Mouse (Mus musculus): ENCODE measurements around the gene Cdyl. TPM values are rescaled to one million over a fixed set of nuclear protein-coding genes. Genes with fewer than 3 reads are reported as not detected.

Gene Cdyl
- total RNA-seq, 4 experiments from 2014 or later: 8.0 to 9.7 (median 9.2) TPM

DNA sequence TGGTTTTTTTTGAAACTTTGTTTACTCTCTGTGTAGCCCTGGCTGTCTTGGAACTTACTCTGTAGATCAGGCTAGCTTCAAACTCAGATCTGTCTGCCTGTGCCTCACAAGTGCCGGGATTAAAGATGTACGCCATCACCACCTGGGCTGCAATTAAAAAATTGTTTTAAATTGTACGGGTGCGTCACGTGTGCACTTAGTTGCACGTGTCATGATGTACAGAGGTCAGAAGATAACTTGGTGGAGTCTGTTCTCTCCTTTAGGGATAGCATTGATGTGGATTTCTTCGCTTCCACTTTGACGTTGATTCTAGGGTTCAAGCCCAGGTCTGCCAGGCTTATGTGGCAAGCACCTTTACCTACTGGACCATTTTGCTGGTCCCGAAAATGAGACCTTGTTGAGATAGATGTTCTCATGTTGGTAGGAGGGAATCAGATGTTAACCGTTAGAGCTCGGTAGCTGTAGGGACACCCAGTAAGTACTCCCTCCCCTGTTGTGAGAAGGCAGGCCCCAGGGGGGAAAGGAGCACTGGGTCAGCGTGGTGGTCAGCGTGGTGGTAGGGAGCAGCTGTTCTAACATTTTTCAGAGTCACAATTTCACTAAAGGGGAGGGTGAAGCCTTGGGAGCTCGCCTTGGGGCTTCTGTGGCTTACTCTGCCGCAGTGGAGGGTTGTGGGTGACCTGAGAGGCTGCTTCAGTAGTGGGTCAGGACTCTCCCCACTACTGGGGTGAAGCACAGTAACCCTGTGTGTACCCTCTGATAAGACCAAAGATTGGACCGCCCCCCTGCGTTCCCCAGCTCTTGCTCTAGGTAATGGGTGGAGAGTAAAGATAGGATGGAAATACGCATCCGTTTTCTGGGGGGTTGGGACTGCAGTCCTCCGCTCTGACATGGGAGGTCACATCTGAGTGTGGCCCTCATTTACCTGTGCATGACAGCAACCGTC is 97.0 kb downstream of the Cdyl start:
- DNase-seq (ENCODE audit: low spot score): no peak

DNA sequence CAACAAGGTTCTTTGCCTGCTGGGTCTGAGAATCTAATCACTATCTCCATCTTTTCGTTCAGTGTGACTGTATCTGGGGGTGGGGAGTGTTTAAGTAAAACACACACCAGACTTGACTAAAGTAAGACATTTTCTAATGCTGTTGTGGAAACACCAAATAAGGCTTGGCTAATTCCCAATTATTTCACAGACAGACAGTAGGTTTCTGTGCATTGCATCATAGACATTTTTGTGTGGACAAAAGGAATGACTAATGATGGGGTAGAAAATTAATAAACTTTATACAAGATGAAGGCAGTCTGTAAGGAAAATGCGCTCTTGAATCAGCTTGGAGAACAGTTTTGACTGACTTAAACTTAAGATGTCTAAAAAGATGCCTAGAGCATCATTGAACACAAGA is 100.7 kb downstream of the Cdyl start:
- DNase-seq (ENCODE audit: low spot score): no peak

GRCm38 (mm10) chr13:35764559-35764958 is 104.9 kb downstream of the Cdyl start:
- no peak for DNase-seq (ENCODE audit: low spot score)

- no peak for DNase-seq (ENCODE audit: low spot score)
These were observed 106.2 kb downstream of the Cdyl start for GRCm38 (mm10) chr13:35765817-35766216.

GRCm38 (mm10) chr13:35769673-35770072 is 110.0 kb downstream of the Cdyl start:
- no peak for DNase-seq (ENCODE audit: low spot score)

DNA sequence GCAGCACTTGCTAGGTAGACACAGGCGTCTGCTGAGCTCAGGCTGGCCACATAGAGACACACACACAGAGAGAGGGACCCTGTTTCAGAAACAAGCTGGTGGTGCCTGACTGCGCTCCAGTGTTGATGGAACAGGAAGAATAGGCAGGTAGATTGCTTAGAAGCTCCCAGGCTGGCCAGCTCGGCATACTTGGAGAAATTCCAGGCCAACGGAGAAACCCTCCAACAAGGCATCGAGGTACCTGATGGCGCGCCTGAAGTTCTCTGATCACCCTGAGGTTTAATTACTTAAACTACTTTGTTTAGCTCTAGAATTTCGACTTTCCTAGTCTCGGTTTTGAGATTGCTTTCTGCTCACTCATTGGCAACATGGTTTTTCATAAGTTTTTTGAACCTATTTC is 110.8 kb downstream of the Cdyl start:
- no peak for DNase-seq (ENCODE audit: low spot score)

GRCm38 (mm10) chr13:35771968-35772382 is 112.3 kb downstream of the Cdyl start:
- no peak for DNase-seq (ENCODE audit: low spot score)

GRCm38 (mm10) chr13:35773763-35774162 is 114.1 kb downstream of the Cdyl start:
- no peak for DNase-seq (ENCODE audit: low spot score)

- no peak for DNase-seq (ENCODE audit: low spot score)
These were observed 116.5 kb downstream of the Cdyl start for GRCm38 (mm10) chr13:35776123-35776522.

GRCm38 (mm10) chr13:35780714-35781113 is 121.1 kb downstream of the Cdyl start:
- DNase-seq (ENCODE audit: low spot score): no peak

GRCm38 (mm10) chr13:35781755-35782154 is 122.1 kb downstream of the Cdyl start:
- DNase-seq (ENCODE audit: low spot score): no peak

DNA sequence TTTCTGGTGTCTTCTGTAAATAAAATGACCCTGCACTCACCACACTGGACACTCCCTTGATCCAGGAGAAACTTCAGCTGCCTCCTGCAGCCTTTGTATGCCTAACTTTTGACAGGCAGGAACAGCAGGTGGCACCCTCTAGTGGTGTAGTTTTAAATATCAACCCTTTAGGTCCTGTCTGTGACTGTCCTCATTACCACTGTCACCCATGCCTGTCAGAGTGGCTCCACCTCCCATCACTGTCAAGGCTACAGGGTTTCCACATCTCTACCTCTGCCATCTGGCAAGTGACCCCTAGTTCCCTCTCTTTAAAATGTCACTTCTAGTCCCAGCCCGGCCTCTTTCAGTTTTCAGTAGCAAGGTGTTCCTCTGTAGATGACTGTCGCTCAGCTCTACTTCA is 123.3 kb downstream of the Cdyl start:
- DNase-seq (ENCODE audit: low spot score): peak; percentile 67

GRCm38 (mm10) chr13:35783576-35783975 is 123.9 kb downstream of the Cdyl start:
- peak; percentile 15 for DNase-seq (ENCODE audit: low spot score)

GRCm38 (mm10) chr13:35784281-35784680 is 124.6 kb downstream of the Cdyl start:
- no peak for DNase-seq (ENCODE audit: low spot score)

DNA sequence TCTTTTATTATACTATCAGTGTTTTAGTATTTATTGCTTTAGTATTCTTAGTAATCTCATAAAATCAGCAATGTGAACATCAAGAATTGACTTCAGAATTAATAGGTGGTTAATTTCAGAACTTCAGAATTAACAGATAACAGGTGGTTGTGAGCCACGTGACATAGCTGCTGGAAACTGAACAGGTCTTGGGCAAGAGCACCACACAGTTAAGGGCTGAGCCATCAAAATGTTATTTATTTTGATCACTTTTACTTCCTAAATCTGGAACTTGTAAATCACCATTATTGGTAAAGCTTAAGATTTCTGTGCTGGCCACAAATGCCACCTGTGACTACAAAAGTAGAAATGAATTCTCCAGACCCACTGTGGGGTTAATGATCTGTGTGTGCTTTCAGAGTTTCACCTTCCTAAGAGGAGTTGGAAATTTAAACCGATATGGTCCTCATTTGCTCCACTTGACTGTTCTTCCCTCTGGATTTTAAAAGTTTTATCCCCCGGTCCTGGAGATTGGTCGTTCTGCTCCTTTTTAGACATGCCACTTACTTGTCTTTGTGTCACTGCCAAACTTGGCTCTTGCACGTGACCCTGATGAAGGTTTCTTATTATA is 125.8 kb downstream of the Cdyl start:
- DNase-seq (ENCODE audit: low spot score): no peak

GRCm38 (mm10) chr13:35786726-35787399 is 127.2 kb downstream of the Cdyl start:
- no peak for DNase-seq (ENCODE audit: low spot score)

- no peak for DNase-seq (ENCODE audit: low spot score)
These were observed 129.9 kb downstream of the Cdyl start for GRCm38 (mm10) chr13:35789577-35789976.

GRCm38 (mm10) chr13:35790431-35790830 is 130.8 kb downstream of the Cdyl start:
- no peak for DNase-seq (ENCODE audit: low spot score)

DNA sequence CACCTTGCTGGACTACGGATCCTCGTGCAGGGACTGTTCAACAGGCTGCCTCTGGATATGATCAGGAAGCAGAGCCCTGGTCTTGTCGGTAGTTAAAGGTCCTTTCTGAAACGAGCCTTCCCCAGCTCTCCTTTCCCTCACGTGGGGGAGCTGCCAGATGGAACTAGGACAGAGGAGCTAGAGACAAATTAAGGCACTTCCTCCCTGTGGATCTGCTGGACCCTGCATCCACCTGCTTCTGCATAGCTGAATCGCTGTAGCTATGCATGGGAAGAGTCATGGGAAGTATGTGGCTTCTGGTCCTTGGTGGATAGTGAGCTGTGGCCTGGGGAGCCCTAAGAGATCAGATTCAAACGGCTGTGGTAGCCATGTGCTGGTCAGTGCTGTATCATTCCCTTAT is 134.7 kb downstream of the Cdyl start:
- DNase-seq (ENCODE audit: low spot score): no peak

- DNase-seq (ENCODE audit: low spot score): no peak
These were observed 135.1 kb downstream of the Cdyl start for GRCm38 (mm10) chr13:35794774-35795173.

DNA sequence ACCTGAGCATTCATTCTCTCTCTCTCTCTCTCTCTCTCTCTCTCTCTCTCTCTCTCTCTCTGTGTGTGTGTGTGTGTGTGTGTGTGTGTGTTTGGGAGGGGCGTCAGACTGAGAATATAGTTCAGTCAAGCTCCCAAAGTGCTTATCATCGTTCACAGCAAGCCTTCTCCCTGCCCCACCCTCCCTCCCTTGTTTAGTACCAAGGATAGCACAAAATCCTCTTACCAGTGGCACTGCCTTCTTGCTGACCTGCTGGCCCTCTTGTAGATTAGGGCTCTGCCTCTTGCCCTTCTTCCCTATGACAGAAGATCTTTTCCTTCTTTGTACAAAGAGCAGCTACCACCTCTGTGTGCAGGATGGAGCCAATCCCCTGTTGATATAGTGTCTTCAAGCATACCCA is 136.3 kb downstream of the Cdyl start:
- DNase-seq (ENCODE audit: low spot score): no peak

- DNase-seq (ENCODE audit: low spot score): peak; percentile 15
These were observed 136.7 kb downstream of the Cdyl start for GRCm38 (mm10) chr13:35796352-35796751.
